Mouse (Mus musculus): ENCODE measurements at regions not wholly inside any gene's neighbourhood (a gene's known extent, or its start where the extent isn't known, plus 50 kb on each side); places are given as distances from the start of the nearest gene placed in this dataset.
A peak's percentile ranks its signal among the peaks of the same experiment; 100 is the strongest.

GRCm38 (mm10) chr16:74723217-74723616 is 311.6 kb upstream of the Robo2 start:
- no peak overlapping the region for H3K9ac ChIP-seq (ENCODE audit: low read length)
- DNase-seq (ENCODE audit: low spot score) (no peak), ATAC-seq (no peak)
- no peak overlapping the region for H3K27ac ChIP-seq (ENCODE audit: low read depth, low read length)
- no peak overlapping the region for H3K4me3 ChIP-seq (ENCODE audit: low read depth, low read length)
- 45% methylated on average over 1 of the region's 1 CpGs for WGBS
- H3K4me1 ChIP-seq (ENCODE audit: control insufficient read depth, insufficient read depth, low read length) = no peaks in the 10 kb centered on the region
- H3K36me3 ChIP-seq (ENCODE audit: control insufficient read depth, insufficient read depth, low read length) = no peaks in the 10 kb centered on the region
- no peak overlapping the region for H3K4me2 ChIP-seq (ENCODE audit: low read length)
- H3K27me3 ChIP-seq (replicated peaks; ENCODE audit: control insufficient read depth, insufficient read depth, low read length) = no peaks in the 10 kb centered on the region
- no peaks in the 10 kb centered on the region for H3K9me3 ChIP-seq (replicated peaks; ENCODE audit: control insufficient read depth, low read length)

GRCm38 (mm10) chr16:74718154-74718553 is 306.5 kb upstream of the Robo2 start:
- H3K4me3 ChIP-seq (ENCODE audit: low read depth, low read length) = no peak overlapping the region
- ATAC-seq = no peak
- no peak overlapping the region for H3K4me2 ChIP-seq (ENCODE audit: low read length)
- no peaks in the 10 kb centered on the region for H3K4me1 ChIP-seq (ENCODE audit: control insufficient read depth, insufficient read depth, low read length)
- no peak for DNase-seq (ENCODE audit: low spot score)
- H3K36me3 ChIP-seq (ENCODE audit: control insufficient read depth, insufficient read depth, low read length) = no peaks in the 10 kb centered on the region
- no peaks in the 10 kb centered on the region for H3K27me3 ChIP-seq (replicated peaks; ENCODE audit: control insufficient read depth, insufficient read depth, low read length)
- 90% methylated on average over 2 of the region's 2 CpGs for WGBS
- no peak overlapping the region for H3K27ac ChIP-seq (ENCODE audit: low read depth, low read length)
- no peaks in the 10 kb centered on the region for H3K9me3 ChIP-seq (replicated peaks; ENCODE audit: control insufficient read depth, low read length)
- no peak overlapping the region for H3K9ac ChIP-seq (ENCODE audit: low read length)

GRCm38 (mm10) chr16:74717622-74718021 is 306.0 kb upstream of the Robo2 start:
- H3K4me3 ChIP-seq (ENCODE audit: low read depth, low read length) = no peak overlapping the region
- H3K27me3 ChIP-seq (replicated peaks; ENCODE audit: control insufficient read depth, insufficient read depth, low read length) = no peaks in the 10 kb centered on the region

GRCm38 (mm10) chr16:74714950-74715349 is 303.3 kb upstream of the Robo2 start:
- DNase-seq (ENCODE audit: low spot score) = no peak
- Histone ChIP-seq H3K36me3 (ENCODE audit: control insufficient read depth, insufficient read depth, low read length) (no peaks in the 10 kb centered on the region), H3K4me2 (ENCODE audit: low read length) (no peak overlapping the region), H3K4me3 (ENCODE audit: low read depth, low read length) (no peak overlapping the region), H3K27me3 (replicated peaks; ENCODE audit: control insufficient read depth, insufficient read depth, low read length) (no peaks in the 10 kb centered on the region), H3K9me3 (replicated peaks; ENCODE audit: control insufficient read depth, low read length) (no peaks in the 10 kb centered on the region), H3K9ac (ENCODE audit: low read length) (no peak overlapping the region), H3K27ac (ENCODE audit: low read depth, low read length) (no peak overlapping the region), H3K4me1 (ENCODE audit: control insufficient read depth, insufficient read depth, low read length) (no peaks in the 10 kb centered on the region)
- 87% methylated on average over 1 of the region's 1 CpGs for WGBS
- ATAC-seq = no peak

More at GRCm38 (mm10) chr16:74717622-74718021, 306.0 kb upstream of the Robo2 start:
- WGBS = 62% methylated on average over 1 of the region's 1 CpGs
- H3K36me3 ChIP-seq (ENCODE audit: control insufficient read depth, insufficient read depth, low read length) = no peaks in the 10 kb centered on the region
- H3K27ac ChIP-seq (ENCODE audit: low read depth, low read length) = no peak overlapping the region
- no peaks in the 10 kb centered on the region for H3K4me1 ChIP-seq (ENCODE audit: control insufficient read depth, insufficient read depth, low read length)
- no peak overlapping the region for H3K4me2 ChIP-seq (ENCODE audit: low read length)
- DNase-seq (ENCODE audit: low spot score) = no peak
- no peaks in the 10 kb centered on the region for H3K9me3 ChIP-seq (replicated peaks; ENCODE audit: control insufficient read depth, low read length)
- no peak for ATAC-seq
- no peak overlapping the region for H3K9ac ChIP-seq (ENCODE audit: low read length)

- no peak overlapping the region for H3K4me2 ChIP-seq (ENCODE audit: low read length)
- DNase-seq (ENCODE audit: low spot score) (no peak), ATAC-seq (no peak)
- no peaks in the 10 kb centered on the region for H3K36me3 ChIP-seq (ENCODE audit: control insufficient read depth, insufficient read depth, low read length)
- H3K9me3 ChIP-seq (replicated peaks; ENCODE audit: control insufficient read depth, low read length) = no peaks in the 10 kb centered on the region
- no peak overlapping the region for H3K4me3 ChIP-seq (ENCODE audit: low read depth, low read length)
- H3K4me1 ChIP-seq (ENCODE audit: control insufficient read depth, insufficient read depth, low read length) = no peaks in the 10 kb centered on the region
- 81% methylated on average over 6 of the region's 6 CpGs for WGBS
- no peak overlapping the region for H3K9ac ChIP-seq (ENCODE audit: low read length)
- H3K27ac ChIP-seq (ENCODE audit: low read depth, low read length) = no peak overlapping the region
- H3K27me3 ChIP-seq (replicated peaks; ENCODE audit: control insufficient read depth, insufficient read depth, low read length) = no peaks in the 10 kb centered on the region
These were observed 300.9 kb upstream of the Robo2 start for GRCm38 (mm10) chr16:74712515-74712914.

DNA sequence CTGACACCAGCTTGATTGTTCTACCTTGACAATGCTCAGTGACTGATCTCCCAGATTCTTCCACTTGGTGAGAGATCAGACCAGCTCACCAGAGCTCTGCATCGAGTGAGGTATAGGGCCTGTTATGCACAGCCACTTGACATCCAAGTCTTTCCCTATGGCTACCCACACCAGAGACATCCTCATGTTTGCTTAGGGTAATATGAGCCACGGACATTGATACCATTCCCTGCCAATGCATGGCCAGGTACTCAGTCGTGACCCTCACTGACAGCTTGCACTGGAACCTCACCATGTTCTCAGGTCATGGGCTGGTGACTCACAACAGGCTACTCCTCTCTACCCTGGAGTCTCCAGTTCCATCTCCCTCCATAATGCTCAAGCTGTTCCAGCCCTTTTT is 290.4 kb upstream of the Robo2 start:
- no peaks in the 10 kb centered on the region for H3K9me3 ChIP-seq (replicated peaks; ENCODE audit: control insufficient read depth, low read length)
- no peaks in the 10 kb centered on the region for H3K36me3 ChIP-seq (ENCODE audit: control insufficient read depth, insufficient read depth, low read length)
- 87% methylated on average over 3 of the region's 3 CpGs for WGBS
- H3K9ac ChIP-seq (ENCODE audit: low read length) = no peak overlapping the region
- H3K4me3 ChIP-seq (ENCODE audit: low read depth, low read length) = no peak overlapping the region
- DNase-seq (ENCODE audit: low spot score) (no peak), ATAC-seq (no peak)
- no peaks in the 10 kb centered on the region for H3K27me3 ChIP-seq (replicated peaks; ENCODE audit: control insufficient read depth, insufficient read depth, low read length)
- no peaks in the 10 kb centered on the region for H3K4me1 ChIP-seq (ENCODE audit: control insufficient read depth, insufficient read depth, low read length)
- no peak overlapping the region for H3K4me2 ChIP-seq (ENCODE audit: low read length)
- H3K27ac ChIP-seq (ENCODE audit: low read depth, low read length) = no peak overlapping the region

DNA sequence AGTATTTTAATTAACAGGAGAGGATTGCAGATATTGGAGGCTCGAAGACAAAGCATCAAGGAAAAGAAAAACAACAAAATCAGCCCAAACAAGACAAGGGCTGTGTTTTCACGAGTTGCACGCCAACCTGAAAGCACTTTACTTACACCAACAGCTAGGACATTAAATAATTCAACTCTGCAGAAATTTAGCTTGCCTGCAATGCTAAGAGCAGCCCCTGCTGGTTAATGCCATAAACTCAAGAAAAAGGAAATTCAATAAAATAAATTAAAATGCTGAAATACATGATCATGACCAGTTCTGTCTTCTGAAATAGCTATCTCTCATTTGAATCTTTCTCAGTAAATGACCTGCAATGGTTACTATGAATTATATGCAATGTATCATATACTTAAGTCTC is 271.7 kb upstream of the Robo2 start:
- Histone ChIP-seq H3K4me3 (ENCODE audit: low read depth, low read length) (no peak overlapping the region), H3K9me3 (replicated peaks; ENCODE audit: control insufficient read depth, low read length) (no peaks in the 10 kb centered on the region), H3K9ac (ENCODE audit: low read length) (no peak overlapping the region), H3K36me3 (ENCODE audit: control insufficient read depth, insufficient read depth, low read length) (no peaks in the 10 kb centered on the region), H3K27ac (ENCODE audit: low read depth, low read length) (no peak overlapping the region), H3K27me3 (replicated peaks; ENCODE audit: control insufficient read depth, insufficient read depth, low read length) (no peaks in the 10 kb centered on the region), H3K4me1 (ENCODE audit: control insufficient read depth, insufficient read depth, low read length) (no peaks in the 10 kb centered on the region), H3K4me2 (ENCODE audit: low read length) (no peak overlapping the region)
- 38% methylated on average over 3 of the region's 3 CpGs for WGBS
- DNase-seq (ENCODE audit: low spot score) (peak; percentile 68), ATAC-seq (no peak)

GRCm38 (mm10) chr16:74675586-74675985 is 264.0 kb upstream of the Robo2 start:
- Histone ChIP-seq H3K4me1 (ENCODE audit: control insufficient read depth, insufficient read depth, low read length) (no peaks in the 10 kb centered on the region), H3K27ac (ENCODE audit: low read depth, low read length) (no peak overlapping the region), H3K4me3 (ENCODE audit: low read depth, low read length) (no peak overlapping the region), H3K36me3 (ENCODE audit: control insufficient read depth, insufficient read depth, low read length) (no peaks in the 10 kb centered on the region), H3K4me2 (ENCODE audit: low read length) (no peak overlapping the region), H3K27me3 (replicated peaks; ENCODE audit: control insufficient read depth, insufficient read depth, low read length) (no peaks in the 10 kb centered on the region), H3K9me3 (replicated peaks; ENCODE audit: control insufficient read depth, low read length) (no peaks in the 10 kb centered on the region), H3K9ac (ENCODE audit: low read length) (no peak overlapping the region)
- no peak for ATAC-seq
- DNase-seq (ENCODE audit: low spot score) = no peak

GRCm38 (mm10) chr16:74671466-74671865 is 259.8 kb upstream of the Robo2 start:
- Histone ChIP-seq H3K9ac (ENCODE audit: low read length) (no peak overlapping the region), H3K36me3 (ENCODE audit: control insufficient read depth, insufficient read depth, low read length) (no peaks in the 10 kb centered on the region), H3K9me3 (replicated peaks; ENCODE audit: control insufficient read depth, low read length) (no peaks in the 10 kb centered on the region), H3K4me1 (ENCODE audit: control insufficient read depth, insufficient read depth, low read length) (no peaks in the 10 kb centered on the region), H3K27me3 (replicated peaks; ENCODE audit: control insufficient read depth, insufficient read depth, low read length) (no peaks in the 10 kb centered on the region), H3K27ac (ENCODE audit: low read depth, low read length) (no peak overlapping the region), H3K4me2 (ENCODE audit: low read length) (no peak overlapping the region), H3K4me3 (ENCODE audit: low read depth, low read length) (no peak overlapping the region)
- WGBS = 92% methylated on average over 3 of the region's 3 CpGs
- no peak for ATAC-seq
- DNase-seq (ENCODE audit: low spot score) = no peak

DNA sequence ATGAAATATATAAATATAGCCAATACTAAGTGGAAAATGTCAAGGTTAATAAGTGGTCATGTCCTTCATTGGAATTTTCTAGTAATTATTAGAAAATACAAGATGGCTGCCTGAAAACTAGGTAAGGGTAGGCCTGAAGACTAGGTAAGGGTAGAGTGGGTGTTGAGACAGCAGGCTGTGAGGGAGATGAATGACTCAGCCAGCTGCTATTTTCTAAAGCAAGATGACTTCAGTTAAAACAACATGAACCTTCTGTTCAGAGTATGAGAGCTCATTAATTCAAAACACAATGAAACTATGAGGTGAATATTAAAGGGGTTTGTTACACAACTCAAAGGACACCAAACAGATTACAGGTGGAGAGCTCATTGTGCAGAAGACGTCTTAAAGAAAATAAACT is 252.7 kb upstream of the Robo2 start:
- WGBS = 50% methylated on average over 1 of the region's 1 CpGs
- DNase-seq (ENCODE audit: low spot score) = no peak
- no peaks in the 10 kb centered on the region for H3K4me1 ChIP-seq (ENCODE audit: control insufficient read depth, insufficient read depth, low read length)
- H3K27ac ChIP-seq (ENCODE audit: low read depth, low read length) = no peak overlapping the region
- no peak overlapping the region for H3K9ac ChIP-seq (ENCODE audit: low read length)
- H3K4me2 ChIP-seq (ENCODE audit: low read length) = no peak overlapping the region
- no peaks in the 10 kb centered on the region for H3K9me3 ChIP-seq (replicated peaks; ENCODE audit: control insufficient read depth, low read length)
- H3K27me3 ChIP-seq (replicated peaks; ENCODE audit: control insufficient read depth, insufficient read depth, low read length) = no peaks in the 10 kb centered on the region
- ATAC-seq = no peak
- H3K36me3 ChIP-seq (ENCODE audit: control insufficient read depth, insufficient read depth, low read length) = no peaks in the 10 kb centered on the region
- no peak overlapping the region for H3K4me3 ChIP-seq (ENCODE audit: low read depth, low read length)

All from forebrain, embryonic 14.5 days (tissue).